Mouse (Mus musculus): ENCODE results near the gene Pum2. TPM values are rescaled to one million over a fixed set of nuclear protein-coding genes. Genes with fewer than 3 reads are reported as not detected.
A peak's percentile ranks its signal among the peaks of the same experiment; 100 is the strongest.

Pum2 gene
- polyA plus RNA-seq, 1 experiment from 2014 or later: 47.9 TPM

GRCm38 (mm10) chr12:8764221-8764930 lies 90.4 kb downstream of the Pum2 start:
- no peaks in the 10 kb centered on the region; the same call in 1 of the 2 replicates for H3K9me3 ChIP-seq (replicated peaks)
- H3K27ac ChIP-seq: no peak overlapping the region
- H3K4me3 ChIP-seq (replicated peaks): no peak overlapping the region
- H3K4me1 ChIP-seq: peaks cover 16% of the 10 kb centered on the region
- H3K4me2 ChIP-seq: no peak overlapping the region
- H3K9ac ChIP-seq: no peak overlapping the region
- 73% methylated on average over 15 of the region's 15 CpGs for WGBS
- H3K36me3 ChIP-seq: no peaks in the 10 kb centered on the region
- no peaks in the 10 kb centered on the region for H3K27me3 ChIP-seq
- no peak for ATAC-seq (replicated peaks; ENCODE audit: low FRiP score)

GRCm38 (mm10) chr12:8770946-8771843 lies 97.3 kb downstream of the Pum2 start, which contains the start of gene Sdc1:
TSS of gene Sdc1 (plus strand) at chr12:8771323.
- Histone ChIP-seq H3K4me3 (replicated peaks) (peak within 1 kb of the TSS; percentile 84), H3K9me3 (replicated peaks) (no peaks in the 10 kb centered on the region; the same call in 1 of the 2 replicates), H3K4me2 (peak within 1 kb of the TSS; percentile 97), H3K9ac (peak within 1 kb of the TSS; percentile 82), H3K27ac (peak within 1 kb of the TSS; percentile 89), H3K36me3 (no peaks in the 10 kb centered on the region), H3K4me1 (peaks cover 19% of the 10 kb centered on the region), H3K27me3 (0 out of 2 replicates have a peak, but pooled peaks cover 2% of the 10 kb centered on the region)
- under 1% methylated on average over 66 of the region's 67 CpGs for WGBS
- ATAC-seq (replicated peaks; ENCODE audit: low FRiP score): peak; percentile 90

DNA sequence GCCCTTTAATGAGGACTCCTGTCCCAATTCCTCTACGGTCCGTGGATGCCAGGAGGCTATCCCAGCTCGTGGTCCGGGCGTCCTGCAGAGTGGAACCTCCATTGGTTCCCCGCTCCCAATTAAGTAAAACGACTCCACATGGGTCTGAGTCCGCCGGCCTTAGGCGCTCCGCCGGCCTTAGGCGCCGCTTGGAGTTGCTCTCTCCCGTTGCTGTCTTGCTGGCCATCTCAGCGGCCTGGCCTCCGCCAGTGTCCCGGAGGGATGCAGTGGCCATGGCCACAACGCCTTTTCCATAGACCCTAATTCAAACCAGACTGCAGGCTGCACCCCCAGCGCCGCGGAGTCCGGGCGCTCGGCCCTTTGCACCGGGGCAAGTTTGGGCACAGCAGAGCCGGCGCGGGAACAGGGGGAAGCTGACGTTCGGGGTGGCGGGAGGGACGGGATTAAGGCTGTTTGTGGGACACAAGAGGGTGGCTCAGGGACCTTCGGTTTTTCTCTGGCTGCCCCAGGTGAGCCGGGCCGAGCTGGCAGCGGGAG lies 98.0 kb downstream of the Pum2 start:
- Histone ChIP-seq H3K4me2 (peak overlapping the region; percentile 97), H3K27ac (peak overlapping the region; percentile 89), H3K9me3 (replicated peaks) (no peaks in the 10 kb centered on the region; the same call in 1 of the 2 replicates), H3K4me3 (replicated peaks) (peak overlapping the region; percentile 84), H3K9ac (peak overlapping the region; percentile 82), H3K27me3 (0 out of 2 replicates have a peak, but pooled peaks cover 2% of the 10 kb centered on the region), H3K36me3 (no peaks in the 10 kb centered on the region), H3K4me1 (peaks cover 19% of the 10 kb centered on the region)
- ATAC-seq (replicated peaks; ENCODE audit: low FRiP score): peak; percentile 22
- under 1% methylated on average over 37 of the region's 37 CpGs for WGBS

DNA sequence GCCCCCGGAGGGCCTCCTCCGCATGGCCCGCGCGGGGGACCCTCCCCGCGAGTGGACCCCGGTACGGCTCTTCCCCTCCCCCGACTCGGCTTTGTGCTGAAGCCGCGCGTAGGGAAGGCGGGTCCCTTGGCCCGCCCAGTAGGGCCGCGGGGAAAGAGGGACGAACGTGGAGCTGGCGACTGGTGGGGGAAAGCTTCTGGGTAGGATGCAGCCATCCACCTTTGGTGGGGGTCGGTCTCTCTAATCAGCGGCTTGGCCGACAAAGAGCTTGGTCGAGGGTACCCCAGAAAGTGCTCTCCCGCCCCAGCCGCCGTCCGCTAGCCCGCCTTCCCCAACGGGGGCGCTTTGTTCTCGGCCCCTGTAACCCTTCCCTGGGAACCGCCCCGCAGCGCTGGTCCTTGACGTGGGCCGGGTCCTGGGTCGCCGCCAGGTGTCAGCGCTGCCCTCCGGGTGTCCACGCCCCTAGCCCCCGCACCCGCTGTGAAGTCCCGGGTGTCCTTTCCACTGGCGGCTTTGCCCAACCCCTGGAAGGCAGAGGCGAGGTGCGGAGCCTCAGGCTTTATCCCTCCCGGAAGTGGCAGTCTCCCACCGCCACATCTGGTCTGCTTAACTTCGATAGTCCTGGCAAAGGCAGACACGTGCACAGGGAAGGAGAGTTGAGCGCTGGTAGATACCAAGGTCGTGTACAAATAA lies 98.7 kb downstream of the Pum2 start:
- H3K4me3 ChIP-seq (replicated peaks): peak overlapping the region; percentile 84
- no peaks in the 10 kb centered on the region; the same call in 1 of the 2 replicates for H3K9me3 ChIP-seq (replicated peaks)
- peak overlapping the region; percentile 82 for H3K9ac ChIP-seq
- no peaks in the 10 kb centered on the region for H3K36me3 ChIP-seq
- H3K27me3 ChIP-seq: 0 out of 2 replicates have a peak, but pooled peaks cover 2% of the 10 kb centered on the region
- WGBS: under 1% methylated on average over 50 of the region's 55 CpGs
- ATAC-seq (replicated peaks; ENCODE audit: low FRiP score): peak; percentile 46
- H3K4me1 ChIP-seq: peaks cover 24% of the 10 kb centered on the region
- H3K4me2 ChIP-seq: peak overlapping the region; percentile 97
- peak overlapping the region; percentile 89 for H3K27ac ChIP-seq

DNA sequence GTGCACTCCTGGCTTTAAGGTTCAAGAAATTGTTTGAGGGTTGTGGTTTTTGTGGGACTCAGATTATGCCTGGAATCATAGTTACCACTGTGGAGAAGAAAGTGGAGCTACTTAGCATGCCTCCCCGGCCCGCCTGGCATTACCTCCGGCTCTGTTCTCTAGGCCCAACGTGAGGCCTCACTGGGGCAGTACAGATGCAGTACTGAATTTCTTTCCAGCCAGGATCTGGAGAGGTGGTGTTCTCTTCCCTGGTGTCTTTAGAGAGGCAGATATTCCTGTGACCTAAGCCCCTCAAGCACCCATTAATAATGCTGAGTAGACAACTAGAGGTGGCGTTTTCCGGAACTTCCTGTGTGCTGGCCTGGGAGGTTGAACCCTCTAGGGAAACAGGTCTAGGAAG lies 99.4 kb downstream of the Pum2 start:
- Histone ChIP-seq H3K27ac (0 out of 2 replicates have a peak overlapping the region, but pooled peaks have one; percentile 89), H3K9ac (0 out of 2 replicates have a peak overlapping the region, but pooled peaks have one; percentile 82), H3K4me2 (peak overlapping the region; percentile 97), H3K4me3 (replicated peaks) (peak overlapping the region; percentile 84), H3K27me3 (0 out of 2 replicates have a peak, but pooled peaks cover 2% of the 10 kb centered on the region), H3K4me1 (peaks cover 32% of the 10 kb centered on the region), H3K9me3 (replicated peaks) (no peaks in the 10 kb centered on the region; the same call in 1 of the 2 replicates), H3K36me3 (no peaks in the 10 kb centered on the region)
- WGBS: 24% methylated on average over 6 of the region's 6 CpGs
- ATAC-seq (replicated peaks; ENCODE audit: low FRiP score): no peak

GRCm38 (mm10) chr12:8774183-8774582 lies 100.2 kb downstream of the Pum2 start:
- Histone ChIP-seq H3K4me3 (replicated peaks) (no peak overlapping the region), H3K27ac (no peak overlapping the region), H3K4me2 (no peak overlapping the region), H3K4me1 (peaks cover 34% of the 10 kb centered on the region), H3K9me3 (replicated peaks) (no peaks in the 10 kb centered on the region), H3K9ac (no peak overlapping the region), H3K27me3 (0 out of 2 replicates have a peak, but pooled peaks cover 2% of the 10 kb centered on the region), H3K36me3 (no peaks in the 10 kb centered on the region)
- no peak for ATAC-seq (replicated peaks; ENCODE audit: low FRiP score)

GRCm38 (mm10) chr12:8776206-8776605 lies 102.3 kb downstream of the Pum2 start:
- no peak overlapping the region for H3K4me2 ChIP-seq
- no peaks in the 10 kb centered on the region for H3K36me3 ChIP-seq
- peaks cover 42% of the 10 kb centered on the region for H3K4me1 ChIP-seq
- WGBS: 95% methylated on average over 7 of the region's 7 CpGs
- H3K9ac ChIP-seq: no peak overlapping the region
- no peak overlapping the region for H3K27ac ChIP-seq
- no peaks in the 10 kb centered on the region for H3K9me3 ChIP-seq (replicated peaks)
- no peaks in the 10 kb centered on the region for H3K27me3 ChIP-seq
- no peak overlapping the region for H3K4me3 ChIP-seq (replicated peaks)
- no peak for ATAC-seq (replicated peaks; ENCODE audit: low FRiP score)

DNA sequence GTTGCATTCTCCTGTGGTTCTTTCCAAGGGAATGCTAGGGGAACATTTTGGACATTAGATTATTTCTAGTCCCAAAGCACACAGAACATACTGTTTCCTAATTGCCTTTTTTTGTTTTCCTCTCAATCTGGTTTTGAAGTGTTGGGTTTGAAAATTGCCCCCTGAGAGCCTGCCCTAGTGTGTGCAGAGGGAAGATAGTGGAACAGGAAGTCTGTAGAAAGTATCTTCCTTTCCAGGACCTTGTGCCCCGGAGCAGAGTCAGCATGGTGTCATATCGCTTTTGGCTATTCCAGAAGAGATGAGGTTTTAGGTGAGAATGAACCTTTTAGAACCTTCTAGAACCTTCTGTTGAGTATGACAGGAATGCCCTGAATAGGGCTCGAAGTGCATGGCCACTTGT lies 102.8 kb downstream of the Pum2 start:
- H3K4me3 ChIP-seq (replicated peaks): no peak overlapping the region
- no peak overlapping the region for H3K9ac ChIP-seq
- no peaks in the 10 kb centered on the region for H3K9me3 ChIP-seq (replicated peaks)
- H3K4me2 ChIP-seq: no peak overlapping the region
- ATAC-seq (replicated peaks; ENCODE audit: low FRiP score): no peak
- H3K27ac ChIP-seq: no peak overlapping the region
- no peaks in the 10 kb centered on the region for H3K36me3 ChIP-seq
- peaks cover 43% of the 10 kb centered on the region for H3K4me1 ChIP-seq
- H3K27me3 ChIP-seq: no peaks in the 10 kb centered on the region
- WGBS: 87% methylated on average over 3 of the region's 3 CpGs

- Histone ChIP-seq H3K27me3 (no peaks in the 10 kb centered on the region), H3K27ac (0 out of 2 replicates have a peak overlapping the region, but pooled peaks have one; percentile 29), H3K36me3 (no peaks in the 10 kb centered on the region), H3K4me1 (peaks cover 49% of the 10 kb centered on the region), H3K4me2 (no peak overlapping the region), H3K4me3 (replicated peaks) (no peak overlapping the region), H3K9ac (no peak overlapping the region), H3K9me3 (replicated peaks) (no peaks in the 10 kb centered on the region)
- 80% methylated on average over 7 of the region's 7 CpGs for WGBS
- 0 out of 2 replicates have a peak, but pooled peaks have one; percentile 12 for ATAC-seq (replicated peaks; ENCODE audit: low FRiP score)
These were observed 104.2 kb downstream of the Pum2 start for GRCm38 (mm10) chr12:8778106-8778505.

- Histone ChIP-seq H3K4me3 (replicated peaks) (no peak overlapping the region), H3K4me1 (peaks cover 41% of the 10 kb centered on the region), H3K9ac (no peak overlapping the region), H3K27ac (no peak overlapping the region), H3K27me3 (no peaks in the 10 kb centered on the region), H3K9me3 (replicated peaks) (no peaks in the 10 kb centered on the region), H3K36me3 (no peaks in the 10 kb centered on the region), H3K4me2 (no peak overlapping the region)
- 76% methylated on average over 4 of the region's 4 CpGs for WGBS
- no peak for ATAC-seq (replicated peaks; ENCODE audit: low FRiP score)
These were observed 105.9 kb downstream of the Pum2 start for GRCm38 (mm10) chr12:8779851-8780250.

DNA sequence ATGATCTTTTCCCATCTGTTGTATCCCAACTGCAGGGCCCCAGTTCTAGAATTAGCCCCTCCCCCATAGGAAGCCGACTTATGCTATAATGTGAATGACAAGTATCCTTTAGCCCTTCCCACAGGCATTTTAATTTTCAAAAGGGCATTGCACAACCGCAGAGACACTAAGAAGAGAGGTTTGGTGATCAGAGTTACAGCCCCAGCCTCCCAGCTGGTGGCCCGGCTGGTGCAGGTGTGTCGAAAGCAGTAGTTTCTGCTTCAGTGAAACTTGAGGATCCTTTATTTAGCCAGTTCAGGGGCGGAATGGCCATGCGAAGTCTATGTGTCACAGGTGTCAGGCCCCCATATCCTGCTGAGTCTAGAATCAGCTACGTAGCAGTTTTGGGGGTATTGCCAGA lies 107.2 kb downstream of the Pum2 start:
- Histone ChIP-seq H3K36me3 (no peaks in the 10 kb centered on the region), H3K4me3 (replicated peaks) (no peak overlapping the region), H3K4me2 (no peak overlapping the region), H3K27me3 (no peaks in the 10 kb centered on the region), H3K9me3 (replicated peaks) (no peaks in the 10 kb centered on the region), H3K4me1 (peaks cover 45% of the 10 kb centered on the region), H3K9ac (no peak overlapping the region), H3K27ac (no peak overlapping the region)
- WGBS: 75% methylated on average over 7 of the region's 7 CpGs
- no peak for ATAC-seq (replicated peaks; ENCODE audit: low FRiP score)

All from kidney, embryonic 15.5 days (tissue).